Mouse (Mus musculus) kidney, adult 11 months (tissue): ENCODE measurements around the gene Rack1.
"Not testable (repeated sequence)": the region's sequence is repeated elsewhere in the genome, so short reads cannot be mapped to it uniquely, and the experiment has no call there.

Experiments
- DNase-seq: peaks from one replicate; pipeline ENCODE4 v3.0.0; 2022

Rack1 gene

DNA sequence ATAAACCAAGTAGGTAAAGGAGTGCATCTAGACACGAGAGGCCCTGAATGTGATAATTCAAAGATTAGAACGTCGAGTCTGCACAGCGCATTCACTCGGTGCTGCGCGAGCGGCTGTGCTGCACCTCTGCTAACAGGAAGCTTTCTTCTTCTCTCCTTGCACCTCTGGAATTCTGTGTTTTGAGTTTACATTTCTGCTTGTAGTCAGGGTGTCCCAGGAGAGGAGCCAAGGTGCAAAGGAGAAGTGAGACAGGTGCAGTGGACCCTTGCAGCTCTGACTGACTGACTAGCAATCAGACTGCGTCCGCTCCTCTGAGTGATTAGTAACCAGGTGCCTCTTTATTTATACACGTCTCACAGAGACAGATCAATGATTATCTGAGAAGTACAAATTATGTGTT is 43.1 kb downstream of the Rack1 start:
- peak; percentile 87 for DNase-seq

DNA sequence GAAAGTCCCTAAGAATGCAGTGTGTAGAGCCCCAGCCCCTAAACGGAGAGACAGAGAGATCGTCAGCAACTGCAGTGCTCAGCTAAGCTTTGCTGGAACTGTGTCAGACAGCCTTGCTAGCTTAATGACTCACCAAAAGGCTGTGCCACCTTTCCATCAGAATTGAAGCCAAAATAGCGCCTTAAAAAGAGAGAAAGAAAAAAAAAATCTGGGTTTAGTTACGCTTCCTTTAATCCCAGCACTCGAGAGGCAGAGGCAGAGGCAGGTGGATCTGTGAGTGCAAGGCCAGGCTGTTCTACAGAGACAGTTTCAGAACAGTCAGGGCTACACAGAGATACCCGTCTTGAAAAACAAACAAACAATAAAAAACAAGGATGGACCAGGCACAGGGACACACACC is 44.2 kb downstream of the Rack1 start:
- DNase-seq, result peak; percentile 60

DNA sequence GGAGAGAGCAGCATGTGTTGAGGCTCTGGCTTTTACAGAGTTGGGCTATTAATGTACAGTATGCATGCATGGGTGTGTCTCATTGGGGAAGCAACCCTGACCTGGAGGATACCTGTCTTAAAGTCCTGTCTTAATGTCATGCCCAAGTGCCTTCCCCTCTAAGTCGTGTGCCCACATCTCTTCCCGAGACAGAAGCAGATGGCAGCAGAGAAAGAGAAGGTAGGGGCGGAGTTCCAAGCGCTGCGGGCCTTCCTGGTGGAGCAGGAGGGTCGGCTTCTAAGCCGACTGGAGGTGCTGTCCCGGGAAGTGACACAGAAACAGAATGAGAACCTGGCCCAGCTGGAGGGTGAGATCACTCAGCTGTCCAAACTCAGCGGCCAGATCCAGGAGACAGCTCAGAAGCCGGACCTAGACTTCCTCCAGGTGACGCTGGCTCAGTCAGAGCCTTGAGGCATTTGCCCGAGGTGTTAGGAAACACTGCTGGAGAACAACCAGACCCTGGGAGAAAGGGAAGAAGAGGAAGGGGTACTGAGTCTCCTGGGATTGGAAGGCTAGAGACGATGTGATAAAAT is 45.2 kb downstream of the Rack1 start:
- DNase-seq, result no peak

DNA sequence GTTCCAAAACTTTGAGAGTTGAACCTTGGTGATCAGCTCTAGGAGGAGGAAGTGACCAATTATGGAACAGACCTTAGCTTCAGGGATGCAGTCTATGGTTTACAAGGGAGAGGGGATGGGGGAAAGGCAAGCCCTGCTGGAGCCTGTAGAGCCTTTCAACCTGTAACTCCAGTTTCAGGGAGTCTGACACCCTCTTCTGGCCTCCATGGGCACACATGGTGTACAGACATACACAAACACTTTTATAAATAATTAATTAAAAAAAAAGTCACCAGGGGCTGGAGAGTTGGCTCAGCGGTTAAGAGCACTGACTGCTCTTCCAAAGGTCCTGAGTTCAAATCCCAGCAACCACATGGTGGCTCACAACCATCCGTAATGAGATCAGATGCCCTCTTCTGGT is 46.2 kb downstream of the Rack1 start:
- not testable (repeated sequence) for DNase-seq

DNA sequence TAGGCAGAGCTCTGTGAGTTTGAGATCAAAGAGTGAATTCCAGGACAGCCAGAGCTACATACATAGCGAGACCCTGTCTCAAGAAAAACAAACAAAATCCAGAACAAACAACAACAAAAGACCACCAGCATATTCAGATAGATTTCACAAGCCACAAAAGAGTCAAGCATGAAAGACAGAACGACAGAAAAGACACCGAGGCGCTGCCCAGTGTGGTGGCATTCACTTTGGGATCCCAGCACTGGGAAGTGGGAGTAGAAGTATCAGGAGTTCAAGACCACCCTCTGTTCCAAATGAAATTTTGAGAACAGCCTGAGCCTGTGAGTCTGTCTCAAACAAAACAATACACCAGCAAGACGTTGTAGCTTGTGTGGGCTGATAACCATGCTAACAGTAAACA is 46.7 kb downstream of the Rack1 start:
- no peak for DNase-seq

DNA sequence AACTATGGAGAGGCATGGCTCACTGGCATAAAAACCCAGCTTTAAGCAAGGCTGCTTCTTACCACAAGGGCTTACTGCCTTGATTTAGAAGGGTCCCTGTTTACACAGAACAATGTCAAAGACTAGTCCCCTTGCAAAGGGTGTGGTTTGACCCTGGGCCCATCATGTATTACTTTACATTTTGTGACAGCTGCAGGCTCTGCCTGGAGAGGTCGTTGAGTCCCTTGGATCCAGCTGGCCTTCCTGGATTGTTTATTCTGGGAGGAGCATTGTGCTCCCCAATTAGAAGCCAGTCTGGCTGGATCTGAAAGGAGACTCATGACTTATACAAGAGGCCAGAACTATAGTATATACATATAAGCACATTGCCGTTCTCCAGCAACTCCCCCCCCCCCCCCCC is 50.1 kb downstream of the Rack1 start:
- no peak for DNase-seq

DNA sequence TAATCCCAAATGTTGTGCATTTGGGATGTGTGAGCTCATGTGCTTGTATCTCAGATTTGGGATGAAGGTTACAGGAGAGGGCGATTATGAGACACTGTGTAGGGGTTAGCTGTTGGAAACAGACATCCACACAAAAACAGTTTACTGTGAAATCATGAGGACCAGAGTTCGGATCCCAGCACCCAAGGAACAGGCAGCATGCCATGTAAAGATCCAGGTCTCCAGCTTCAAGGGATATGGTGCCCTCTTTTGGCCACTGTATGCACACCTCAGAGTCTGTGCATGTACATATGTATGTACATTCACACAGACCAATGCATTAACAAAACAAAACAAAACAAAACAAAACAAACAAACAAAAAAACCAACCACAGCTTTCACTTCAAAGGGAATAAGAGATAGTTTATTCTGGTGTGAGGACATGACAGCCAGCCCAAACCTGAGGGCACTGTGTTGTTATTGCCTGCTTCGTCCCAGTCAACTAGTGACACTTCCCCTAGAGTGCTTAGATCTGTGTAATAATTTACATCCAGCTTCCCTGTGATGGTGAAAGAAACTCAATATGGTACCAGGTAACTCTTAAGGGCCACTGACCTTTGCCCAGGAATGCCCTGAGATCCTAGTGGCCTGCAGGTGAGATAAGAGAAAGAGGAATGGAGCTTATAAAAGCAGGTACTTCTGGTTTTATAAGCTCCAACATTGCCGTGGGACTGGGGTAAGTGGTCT is 51.3 kb downstream of the Rack1 start:
- no peak for DNase-seq

DNA sequence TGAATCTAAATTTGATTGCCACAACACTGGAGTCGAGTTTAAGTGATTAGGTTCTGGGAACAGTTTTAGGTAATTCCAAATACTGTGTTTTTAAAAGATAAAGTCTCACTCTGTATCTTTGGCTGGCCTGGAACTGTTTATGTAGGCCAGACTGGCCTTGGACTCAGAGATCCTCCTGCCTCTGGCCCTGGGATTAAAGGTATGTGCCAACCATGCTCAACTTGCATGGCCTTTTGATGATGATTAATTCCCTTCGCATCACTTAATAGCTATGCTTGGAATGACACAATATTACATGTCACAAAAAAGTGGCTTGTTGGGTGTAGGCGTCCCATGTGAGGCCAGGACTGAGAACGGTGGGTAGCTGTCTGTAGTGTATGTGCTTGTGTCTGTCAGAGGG is 52.1 kb downstream of the Rack1 start:
- no peak for DNase-seq

DNA sequence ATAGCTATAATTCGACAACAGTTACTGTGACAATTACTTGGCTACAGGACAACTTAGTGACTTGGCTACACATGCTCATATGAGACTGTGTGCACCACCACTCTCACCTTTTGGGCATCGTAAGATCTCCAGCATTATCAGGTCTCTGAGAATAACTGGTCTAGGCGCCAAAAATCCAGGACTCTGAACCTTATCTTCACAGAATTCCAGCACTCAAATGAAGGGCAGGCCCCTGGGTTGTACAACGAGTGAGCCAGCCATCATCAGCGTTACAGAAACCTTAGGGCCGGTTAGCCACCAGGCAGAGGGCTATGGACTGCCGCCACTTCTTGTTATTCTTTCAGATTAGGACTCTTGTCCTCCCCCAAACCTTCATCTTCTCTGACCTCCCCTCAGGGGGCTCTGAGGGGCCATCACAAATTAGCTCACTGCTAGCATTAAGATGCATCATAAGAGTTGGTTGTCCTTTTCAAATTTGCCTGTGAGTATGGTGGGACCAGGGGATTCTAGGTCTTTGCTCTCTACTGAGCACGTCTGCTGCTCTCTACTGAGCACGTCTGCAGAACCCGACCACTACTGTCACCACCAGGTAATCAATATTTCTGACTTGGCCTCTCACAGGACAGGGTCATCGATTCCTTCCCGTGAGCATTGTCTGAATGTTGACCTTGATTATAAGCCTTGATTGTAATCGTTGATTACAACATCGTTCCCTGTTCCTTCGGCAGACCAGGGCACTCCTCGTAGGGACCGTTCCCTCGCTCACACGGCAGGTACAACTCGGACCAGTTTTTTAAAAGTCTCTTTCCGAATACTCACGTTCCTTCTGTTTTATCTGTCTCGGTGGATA is 52.7 kb downstream of the Rack1 start:
- DNase-seq, result no peak

DNA sequence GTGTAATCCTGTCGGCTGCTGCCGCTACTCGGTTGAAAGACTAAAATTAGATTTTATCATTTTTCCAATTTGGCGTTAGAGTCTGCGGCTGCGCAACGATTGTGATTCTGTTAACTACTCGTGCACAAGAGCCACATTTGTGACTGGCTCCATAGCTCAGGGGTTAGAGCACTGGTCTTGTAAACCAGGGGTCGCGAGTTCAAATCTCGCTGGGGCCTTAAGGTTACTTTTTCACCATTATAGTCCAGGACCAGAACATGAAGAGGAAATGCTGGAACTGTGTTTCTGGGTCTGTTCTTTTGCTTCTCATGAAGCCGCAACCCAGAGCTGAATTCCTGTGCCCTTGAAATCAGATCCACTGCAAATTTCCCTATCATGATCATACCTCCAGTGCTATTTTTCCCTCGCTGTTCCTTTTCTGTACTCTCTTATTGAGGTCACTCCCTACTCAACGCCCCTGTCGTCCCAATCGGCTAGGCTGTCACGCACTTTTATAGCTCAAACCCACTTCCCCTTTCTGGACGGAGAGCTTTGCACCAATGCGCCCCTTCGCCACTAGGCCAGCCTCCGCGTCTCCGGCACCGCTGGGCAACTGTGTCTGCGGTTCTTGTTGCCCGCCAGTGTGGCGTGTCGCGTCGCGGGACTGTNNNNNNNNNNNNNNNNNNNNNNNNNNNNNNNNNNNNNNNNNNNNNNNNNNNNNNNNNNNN is 53.5 kb downstream of the Rack1 start:
- DNase-seq, result peak; percentile 85
